Mouse (Mus musculus): ENCODE measurements around the gene Gzma. TPM values are rescaled to one million over a fixed set of nuclear protein-coding genes. Genes with fewer than 3 reads are reported as not detected.

Gzma gene
- total RNA-seq (2023), result 100 to 1,000 TPM in 1 of 2 experiments, 10 to 100 TPM in 1; 98.3 to 114 TPM

DNA sequence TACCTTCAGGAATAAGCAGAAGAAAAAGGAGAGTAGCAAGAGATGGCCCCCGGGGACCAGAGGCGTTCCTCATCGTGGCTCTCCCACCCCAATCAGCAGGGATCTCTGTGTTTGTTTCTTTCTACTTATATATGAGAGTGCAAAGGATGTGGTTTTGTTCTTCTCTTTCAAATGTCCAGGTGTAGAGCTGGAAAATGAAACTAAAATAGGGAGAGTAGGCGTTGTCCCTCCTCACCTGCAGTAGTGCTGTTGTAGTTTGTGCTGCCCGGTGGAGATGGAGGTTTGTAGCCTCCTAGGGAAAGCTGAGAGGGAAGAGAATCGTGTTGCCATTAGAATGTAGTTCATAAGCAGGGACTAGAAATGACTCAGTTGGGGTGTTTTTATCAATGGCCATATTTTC lies at the start of gene Gzma:
TSS of gene Gzma (minus strand) at position 103 of the 400 bp plus-strand sequence.

GRCm38 (mm10) chr13:113046211-113046883 lies 54.4 kb downstream of the Gzma start, which contains the start of gene Gpx8:
Gene Gpx8, minus strand, starts transcription at chr13:113046410.

Other genes starting within 250 kb of the Gzma start
- gene Mtrex, start 173.6 kb downstream of the Gzma start, total RNA-seq (2023), result 10 to 100 TPM; 60.1 to 68.8 TPM
- gene Dhx29, start 173.5 kb downstream of the Gzma start, total RNA-seq (2023), result 10 to 100 TPM; 25.3 to 27.4 TPM
- gene Ccno, start 113.2 kb downstream of the Gzma start, total RNA-seq (2023), result under 1 TPM; 0.29 to 0.47 TPM
- gene Mcidas, start 107.1 kb downstream of the Gzma start, total RNA-seq (2023), result not detected
- not detected for gene Cdc20b, start 65.9 kb downstream of the Gzma start, total RNA-seq (2023)
- not detected for gene Gpx8, start 54.6 kb downstream of the Gzma start, total RNA-seq (2023)
- gene Esm1, start 108.7 kb upstream of the Gzma start, total RNA-seq (2023), result 1 to 10 TPM in 1 of 2 experiments, not detected in 1; 1.1 TPM
- 10 to 100 TPM in 1 of 2 experiments, 1 to 10 TPM in 1; 3.5 to 11.9 TPM for gene Gzmk, start 124.9 kb upstream of the Gzma start, total RNA-seq (2023)
- not detected for gene BC067074, start 192.2 kb upstream of the Gzma start, total RNA-seq (2023)